9 mouse cellular contexts compared by ENCODE assay signal in genomic region chr1:38847975-38848374, GRCm38 (mm10). TPM values are rescaled to one million over a fixed set of nuclear protein-coding genes. Genes with fewer than 3 reads are reported as not detected.
DNase-seq lines count a peak whose midpoint lies in the region; ATAC-seq and TF ChIP-seq lines count a peak whose summit lies in the region.
"Had no signal": no experiment of that assay in that cellular context is flagged by ENCODE, and none has a peak within 500 bp of the region (broad histone marks: within the 10 kb centered on the region; RNA-seq: fewer than 3 reads in every experiment).

No protein-coding gene starts in this region.

- no peaks in the 10 kb centered on the region for H3K9me3 ChIP-seq in lung, postnatal 0 days (ENCODE audit: low read length)
- H3K9me3 ChIP-seq: heart, embryonic 15.5 days had no signal

- DNase-seq in ZHBTc4 (ENCODE audit: low read depth, low spot score), result peak; percentile 60
- peak; percentile 24 for DNase-seq in embryo, embryonic 9.5 days (ENCODE audit: extremely low spot score)
- DNase-seq in layer of hippocampus, adult 18-20 months (ENCODE audit: low spot score in 2 of 2), result peak; percentile 40 to 73
- DNase-seq in neural tube, embryonic 10.5 days (ENCODE audit: extremely low spot score, low spot score), result peak; percentile 43
- DNase-seq in adrenal gland, postnatal 14 days, result no peak
- DNase-seq in lung, postnatal 0 days (ENCODE audit: low spot score), result no peak
- no peak for DNase-seq in spleen, adult 12 weeks (ENCODE audit: low spot score)
- no peak for DNase-seq in adrenal gland, adult (ENCODE audit: inconsistent age in 2 of 2, low spot score in 1 of 2)

- no peak overlapping the region for H3K4me3 ChIP-seq in lung, postnatal 0 days (ENCODE audit: low read depth, low read length)
- H3K4me3 ChIP-seq: heart, embryonic 15.5 days had no signal

- no peak for TF ChIP-seq CTCF in lung, postnatal 0 days (IDR thresholded peaks at IDR 0.05)

- no peak overlapping the region for H3K9ac ChIP-seq in lung, postnatal 0 days (replicated peaks; ENCODE audit: low read depth)
- H3K9ac ChIP-seq: heart, embryonic 15.5 days had no signal

- H3K36me3 ChIP-seq in lung, postnatal 0 days (ENCODE audit: insufficient read depth, low read length), result no peaks in the 10 kb centered on the region
- H3K36me3 ChIP-seq: heart, embryonic 15.5 days had no signal

- H3K27ac ChIP-seq in lung, postnatal 0 days (ENCODE audit: low read length), result no peak overlapping the region
- H3K27ac ChIP-seq: heart, embryonic 15.5 days had no signal

- ATAC-seq in lung, postnatal 0 days, result no peak

- H3K27me3 ChIP-seq in lung, postnatal 0 days (replicated peaks; ENCODE audit: insufficient read depth, low read length), result no peaks in the 10 kb centered on the region
- H3K27me3 ChIP-seq: heart, embryonic 15.5 days had no signal

- H3K4me1 ChIP-seq in lung, postnatal 0 days (ENCODE audit: insufficient read depth, low read depth, low read length), result no peaks in the 10 kb centered on the region
- H3K4me1 ChIP-seq: heart, embryonic 15.5 days had no signal

- no peak overlapping the region for H3K4me2 ChIP-seq in lung, postnatal 0 days (replicated peaks; ENCODE audit: low read depth, low read length)
- H3K4me2 ChIP-seq: heart, embryonic 15.5 days had no signal

- 61% methylated on average over 11 of the region's 11 CpGs for WGBS in lung, postnatal 0 days

- TF ChIP-seq EP300 in lung, postnatal 0 days (IDR thresholded peaks at IDR 0.05), result no peak

RNA-seq across cellular contexts. Expression of gene Lonrf2, which starts 11.5 kb away (rescaled TPM):
- total RNA-seq in layer of hippocampus, adult 18-20 months (2021), result 100 to 1,000 TPM; 106 to 110 TPM
- total RNA-seq in adrenal gland, postnatal 14 days (2021), result 5.0 and 5.3 TPM in 2 replicates
- polyA plus RNA-seq in lung, postnatal 0 days (2015; fragmentation: Nextera tagmentation; extraction: Ambion mirVana), result 0.07 and 0.08 TPM in 2 replicates

RNA-seq across cellular contexts. Expression of gene Chst10, which starts 50.0 kb away (rescaled TPM):
- total RNA-seq in layer of hippocampus, adult 18-20 months (2021), result 10 to 100 TPM; 49.6 to 53.3 TPM
- 1.4 and 2.1 TPM in 2 replicates for total RNA-seq in adrenal gland, postnatal 14 days (2021)
- 0.27 and 0.29 TPM in 2 replicates for polyA plus RNA-seq in lung, postnatal 0 days (2015; fragmentation: Nextera tagmentation; extraction: Ambion mirVana)

Comparison
In these comparisons a context has a peak if more than half of its experiments do, and no peak if none do; other contexts are left out.
1. DNase-seq: peak in ZHBTc4 (single experiment), embryo, embryonic 9.5 days (single experiment), layer of hippocampus, adult 18-20 months (2 of 2) and neural tube, embryonic 10.5 days (single experiment); none in adrenal gland, postnatal 14 days (single experiment), lung, postnatal 0 days (single experiment), spleen, adult 12 weeks (single experiment) and adrenal gland, adult (0 of 2).
2. RNA of gene Lonrf2, which starts 11.5 kb away (total RNA-seq): 106 to 110 TPM in layer of hippocampus, adult 18-20 months; 5.0 to 5.3 TPM in adrenal gland, postnatal 14 days; every median in the first group is over 10 times any median in the second.
3. RNA of gene Chst10, which starts 50.0 kb away (total RNA-seq): 49.6 to 53.3 TPM in layer of hippocampus, adult 18-20 months; 1.4 to 2.1 TPM in adrenal gland, postnatal 14 days; every median in the first group is over 10 times any median in the second.